Mouse (Mus musculus): ENCODE data around the gene Sh3gl2.

The Sh3gl2 gene

GRCm38 (mm10) chr4:85619261-85619660 is 414.3 kb downstream of the Sh3gl2 start:
- DNase-seq = no peak

GRCm38 (mm10) chr4:85629381-85629780 is 424.5 kb downstream of the Sh3gl2 start:
- no peak for DNase-seq

GRCm38 (mm10) chr4:85669271-85669670 is 464.3 kb downstream of the Sh3gl2 start:
- no peak for DNase-seq

GRCm38 (mm10) chr4:85669735-85670134 is 464.8 kb downstream of the Sh3gl2 start:
- DNase-seq = no peak

- DNase-seq = no peak
These were observed 467.4 kb downstream of the Sh3gl2 start for GRCm38 (mm10) chr4:85672290-85672689.

GRCm38 (mm10) chr4:85677621-85678020 is 472.7 kb downstream of the Sh3gl2 start:
- no peak for DNase-seq

GRCm38 (mm10) chr4:85686160-85686559 is 481.2 kb downstream of the Sh3gl2 start:
- no peak for DNase-seq
